Mouse (Mus musculus): ENCODE measurements around the gene Ola1. TPM values are rescaled to one million over a fixed set of nuclear protein-coding genes. Genes with fewer than 3 reads are reported as not detected.

The Ola1 gene
- polyA plus RNA-seq (2015; fragmentation: Nextera tagmentation; extraction: Ambion mirVana), result 69.5 and 73.4 TPM in 2 replicates

DNA sequence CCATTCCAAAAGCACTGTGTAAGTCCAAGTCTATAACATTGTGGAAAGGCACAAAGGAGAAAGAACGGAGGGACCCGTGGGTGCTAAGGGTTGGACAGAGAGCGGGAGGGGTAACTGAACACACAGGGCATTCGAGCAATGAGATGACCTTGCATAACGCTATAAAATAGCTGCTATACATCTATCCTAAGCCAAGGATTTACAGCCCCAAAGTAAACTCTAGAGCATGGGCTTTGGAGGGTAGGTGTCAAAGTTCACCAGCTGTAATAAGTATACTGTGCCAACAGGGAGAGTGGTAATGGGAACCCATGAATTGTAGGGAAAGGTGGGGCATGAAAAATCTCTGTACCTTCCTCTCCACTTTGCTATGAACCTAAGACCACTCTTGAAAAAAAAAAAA lies at the start of gene Ola1:
Ola1 (minus strand) TSS at position 12 of the 400 bp plus-strand sequence.
- Histone ChIP-seq H3K27ac (no peak within 1 kb of the TSS), H3K36me3 (ENCODE audit: insufficient read depth, low read length) (no peaks in the 10 kb centered on the region), H3K4me3 (replicated peaks; ENCODE audit: low read depth, low read length) (no peak within 1 kb of the TSS), H3K27me3 (ENCODE audit: insufficient read depth, low read length) (no peaks in the 10 kb centered on the region), H3K9ac (ENCODE audit: low read depth, low read length) (no peak within 1 kb of the TSS), H3K4me1 (replicated peaks; ENCODE audit: insufficient read depth, low read length) (no peaks in the 10 kb centered on the region), H3K9me3 (replicated peaks; ENCODE audit: low read length) (no peaks in the 10 kb centered on the region), H3K4me2 (ENCODE audit: low read length) (no peak within 1 kb of the TSS)
- no peak for TF ChIP-seq CTCF (IDR thresholded peaks at IDR 0.05; ENCODE audit: low read depth)
- DNase-seq (ENCODE audit: low spot score) (no peak), ATAC-seq (replicated peaks; ENCODE audit: low FRiP score, low read depth) (no peak)
- 47% methylated on average over 5 of the region's 5 CpGs for WGBS

DNA sequence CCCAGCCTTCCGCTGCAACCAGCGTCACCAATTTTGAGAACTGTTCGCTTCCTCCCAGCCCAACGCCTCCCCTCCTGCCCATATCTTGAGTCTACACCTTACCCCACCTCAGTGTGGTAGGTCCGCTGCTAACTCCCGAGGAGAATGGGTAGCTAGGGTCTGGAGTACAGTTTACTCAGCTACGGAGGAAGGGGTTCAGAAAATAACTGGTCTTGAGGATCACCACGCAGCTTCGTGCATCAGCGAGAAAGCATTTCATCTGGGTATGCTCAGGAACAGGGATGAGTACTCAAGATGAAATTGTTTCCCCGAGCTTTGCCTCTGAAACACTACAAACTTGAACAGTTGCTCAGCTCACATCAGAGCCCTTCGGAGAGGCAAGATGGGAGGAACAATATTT lies 49.6 kb upstream of the Ola1 start:
- no peak for ATAC-seq (replicated peaks; ENCODE audit: low FRiP score, low read depth)
- no peak overlapping the region for H3K27ac ChIP-seq
- H3K4me1 ChIP-seq (replicated peaks; ENCODE audit: insufficient read depth, low read length), result peaks cover 22% of the 10 kb centered on the region
- H3K27me3 ChIP-seq (ENCODE audit: insufficient read depth, low read length), result peaks cover 85% of the 10 kb centered on the region
- H3K4me2 ChIP-seq (ENCODE audit: low read length), result no peak overlapping the region
- H3K9ac ChIP-seq (ENCODE audit: low read depth, low read length), result no peak overlapping the region
- H3K4me3 ChIP-seq (replicated peaks; ENCODE audit: low read depth, low read length), result no peak overlapping the region
- H3K36me3 ChIP-seq (ENCODE audit: insufficient read depth, low read length), result no peaks in the 10 kb centered on the region
- DNase-seq (ENCODE audit: low spot score), result no peak
- TF ChIP-seq CTCF (IDR thresholded peaks at IDR 0.05; ENCODE audit: low read depth), result no peak
- WGBS, result 2% methylated on average over 12 of the region's 12 CpGs
- no peaks in the 10 kb centered on the region for H3K9me3 ChIP-seq (replicated peaks; ENCODE audit: low read length)

DNA sequence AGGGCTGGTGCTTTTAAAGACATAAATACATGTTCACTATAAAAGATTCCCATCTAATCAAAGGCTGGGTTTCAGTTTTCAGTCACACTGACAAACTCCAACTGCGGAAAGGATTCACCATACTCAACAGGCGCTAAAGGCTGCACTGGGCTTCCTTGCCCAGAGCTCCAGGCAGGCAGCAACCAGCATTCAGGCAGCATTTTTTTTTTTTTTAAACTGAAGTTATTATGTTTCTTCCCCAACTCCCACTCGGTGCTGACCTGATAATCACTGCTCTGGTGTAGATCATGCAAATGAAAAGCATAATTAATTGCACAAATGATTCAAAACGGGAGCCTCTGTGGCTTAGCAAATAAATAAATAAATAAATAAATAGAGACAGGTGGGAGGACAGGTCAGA lies 49.1 kb upstream of the Ola1 start:
- H3K27me3 ChIP-seq (ENCODE audit: insufficient read depth, low read length), result peaks cover 85% of the 10 kb centered on the region
- H3K9ac ChIP-seq (ENCODE audit: low read depth, low read length), result no peak overlapping the region
- DNase-seq (ENCODE audit: low spot score) (no peak), ATAC-seq (replicated peaks; ENCODE audit: low FRiP score, low read depth) (no peak)
- H3K4me3 ChIP-seq (replicated peaks; ENCODE audit: low read depth, low read length), result no peak overlapping the region
- 3% methylated on average over 4 of the region's 4 CpGs for WGBS
- no peaks in the 10 kb centered on the region for H3K36me3 ChIP-seq (ENCODE audit: insufficient read depth, low read length)
- no peak overlapping the region for H3K27ac ChIP-seq
- peaks cover 18% of the 10 kb centered on the region; the same call in 1 of the 2 replicates for H3K4me1 ChIP-seq (replicated peaks; ENCODE audit: insufficient read depth, low read length)
- TF ChIP-seq CTCF (IDR thresholded peaks at IDR 0.05; ENCODE audit: low read depth), result no peak
- H3K9me3 ChIP-seq (replicated peaks; ENCODE audit: low read length), result no peaks in the 10 kb centered on the region
- no peak overlapping the region for H3K4me2 ChIP-seq (ENCODE audit: low read length)

DNA sequence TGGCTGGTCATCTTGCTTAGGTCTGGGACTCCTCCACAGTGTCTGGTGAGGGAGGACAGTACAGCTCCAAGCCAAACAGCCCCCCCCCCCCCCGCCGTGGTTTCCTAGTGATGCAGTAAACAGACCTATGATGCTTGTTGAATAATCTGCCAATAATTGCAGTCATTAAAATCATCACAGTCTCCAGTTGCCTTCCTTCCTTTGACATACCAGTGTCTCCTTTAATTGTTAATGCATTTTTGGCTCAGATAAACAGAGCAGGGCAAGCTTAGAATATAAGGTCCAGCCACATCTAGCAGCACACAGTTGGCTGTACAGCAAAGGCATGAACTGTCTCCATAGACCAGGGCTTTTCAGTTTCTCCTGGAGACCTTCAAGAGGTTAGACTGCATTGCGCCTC lies 48.5 kb upstream of the Ola1 start:
- 17% methylated on average over 3 of the region's 3 CpGs for WGBS
- Histone ChIP-seq H3K4me3 (replicated peaks; ENCODE audit: low read depth, low read length) (no peak overlapping the region), H3K9me3 (replicated peaks; ENCODE audit: low read length) (no peaks in the 10 kb centered on the region), H3K4me2 (ENCODE audit: low read length) (no peak overlapping the region), H3K4me1 (replicated peaks; ENCODE audit: insufficient read depth, low read length) (peaks cover 13% of the 10 kb centered on the region; the same call in 1 of the 2 replicates), H3K27ac (no peak overlapping the region), H3K9ac (ENCODE audit: low read depth, low read length) (no peak overlapping the region), H3K36me3 (ENCODE audit: insufficient read depth, low read length) (no peaks in the 10 kb centered on the region), H3K27me3 (ENCODE audit: insufficient read depth, low read length) (peaks cover 82% of the 10 kb centered on the region)
- no peak for ATAC-seq (replicated peaks; ENCODE audit: low FRiP score, low read depth)
- no peak for DNase-seq (ENCODE audit: low spot score)
- TF ChIP-seq CTCF (IDR thresholded peaks at IDR 0.05; ENCODE audit: low read depth), result no peak

DNA sequence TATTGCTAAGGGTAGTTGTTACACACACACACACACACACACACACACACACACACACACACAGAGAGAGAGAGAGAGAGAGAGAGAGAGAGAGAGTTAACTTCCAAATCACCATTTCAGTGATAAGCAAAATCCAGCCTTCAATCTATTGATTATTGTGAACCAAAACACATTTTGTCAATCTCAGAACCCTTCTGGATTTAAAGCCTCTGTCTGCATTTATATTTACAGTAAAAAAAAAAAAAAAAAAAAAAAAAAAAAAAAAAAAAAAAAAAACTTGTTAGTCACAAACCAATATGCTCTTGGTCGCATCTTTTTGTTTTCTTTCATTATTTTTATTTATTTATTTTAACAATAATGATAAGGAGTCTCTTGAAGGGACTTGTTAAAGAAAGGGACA lies 47.9 kb upstream of the Ola1 start:
- Histone ChIP-seq H3K4me1 (replicated peaks; ENCODE audit: insufficient read depth, low read length) (peaks cover 10% of the 10 kb centered on the region; the same call in 1 of the 2 replicates), H3K36me3 (ENCODE audit: insufficient read depth, low read length) (no peaks in the 10 kb centered on the region), H3K4me2 (ENCODE audit: low read length) (no peak overlapping the region), H3K27ac (no peak overlapping the region), H3K9me3 (replicated peaks; ENCODE audit: low read length) (no peaks in the 10 kb centered on the region), H3K27me3 (ENCODE audit: insufficient read depth, low read length) (peaks cover 82% of the 10 kb centered on the region), H3K4me3 (replicated peaks; ENCODE audit: low read depth, low read length) (no peak overlapping the region), H3K9ac (ENCODE audit: low read depth, low read length) (no peak overlapping the region)
- 44% methylated on average over 1 of the region's 1 CpGs for WGBS
- TF ChIP-seq CTCF (IDR thresholded peaks at IDR 0.05; ENCODE audit: low read depth), result no peak
- no peak for ATAC-seq (replicated peaks; ENCODE audit: low FRiP score, low read depth)
- no peak for DNase-seq (ENCODE audit: low spot score)

DNA sequence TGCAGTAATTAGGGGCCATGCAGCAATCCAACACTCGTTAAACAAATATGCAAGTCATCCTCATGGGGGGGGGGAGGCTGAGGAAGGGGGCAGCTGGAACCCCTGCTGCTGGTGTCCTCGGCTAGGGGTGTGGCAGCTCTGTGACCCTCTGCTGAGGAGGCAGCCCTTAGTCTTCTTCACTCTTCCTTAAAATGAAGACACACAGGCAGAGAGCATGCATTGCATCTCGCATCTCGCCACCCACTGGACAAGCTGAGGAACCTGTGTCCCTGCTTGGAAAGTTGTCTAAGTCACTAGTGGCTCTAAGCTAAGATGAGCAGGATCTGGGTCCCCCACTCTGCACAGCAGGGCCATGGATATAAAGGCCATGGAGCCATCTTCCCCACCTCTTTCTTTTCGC lies 47.3 kb upstream of the Ola1 start:
- TF ChIP-seq CTCF (IDR thresholded peaks at IDR 0.05; ENCODE audit: low read depth), result peak; percentile 36; the same call in 1 of the 2 replicates
- ATAC-seq (replicated peaks; ENCODE audit: low FRiP score, low read depth) (no peak), DNase-seq (ENCODE audit: low spot score) (peak; percentile 38)
- Histone ChIP-seq H3K27ac (no peak overlapping the region), H3K9ac (ENCODE audit: low read depth, low read length) (no peak overlapping the region), H3K4me1 (replicated peaks; ENCODE audit: insufficient read depth, low read length) (peaks cover 10% of the 10 kb centered on the region; the same call in 1 of the 2 replicates), H3K36me3 (ENCODE audit: insufficient read depth, low read length) (no peaks in the 10 kb centered on the region), H3K4me3 (replicated peaks; ENCODE audit: low read depth, low read length) (no peak overlapping the region), H3K4me2 (ENCODE audit: low read length) (no peak overlapping the region), H3K27me3 (ENCODE audit: insufficient read depth, low read length) (peaks cover 76% of the 10 kb centered on the region), H3K9me3 (replicated peaks; ENCODE audit: low read length) (no peaks in the 10 kb centered on the region)
- 2% methylated on average over 5 of the region's 5 CpGs for WGBS

Data from kidney, postnatal 0 days (tissue).